Mouse (Mus musculus) thymus, adult 18-20 months (tissue): ENCODE results near the gene Rhox3a2.
"Not testable (repeated sequence)": the region's sequence is repeated elsewhere in the genome, so short reads cannot be mapped to it uniquely, and the experiment has no call there.

ENCODE experiments used
- DNase-seq, 2 experiments: peaks; one replicate each; pipeline ENCODE4 v3.0.0; 2022; ENCODE audit warnings: mixed read lengths in 2 of 2

Gene Rhox3a2

GRCm38 (mm10) chrX:37379728-37380127 is at the start of gene Rhox3a2:
Gene Rhox3a2, plus strand, starts transcription at chrX:37380028.
- DNase-seq, result not testable (repeated sequence)

DNA sequence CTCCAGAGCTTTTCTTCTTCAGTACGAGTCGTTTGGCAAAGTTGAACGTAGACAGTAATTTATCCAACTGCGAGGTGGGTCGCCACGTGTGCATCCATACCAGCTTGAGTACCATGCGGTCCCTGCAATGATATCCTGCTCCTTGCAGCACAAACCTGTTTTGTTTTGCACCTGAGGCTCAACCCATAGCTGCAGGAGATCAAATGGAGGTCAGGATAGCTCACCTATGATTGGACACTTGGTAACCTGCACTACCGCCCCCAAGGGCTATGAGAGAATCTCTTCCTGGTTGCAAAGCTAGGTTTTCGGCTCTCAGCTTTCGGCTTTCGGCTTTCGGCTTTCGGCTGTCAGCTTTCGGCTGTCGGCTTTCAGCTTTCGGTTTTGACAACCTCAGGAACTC is 10.7 kb downstream of the Rhox3a2 start, which contains the start of gene Rhox4a2:
Gene Rhox4a2 (plus strand): TSS at position 301 of the 400 bp plus-strand sequence.
- not testable (repeated sequence) for DNase-seq

- DNase-seq, result not testable (repeated sequence)
These were observed 31.9 kb downstream of the Rhox3a2 start, which contains the start of gene Rhox2b for GRCm38 (mm10) chrX:37411767-37412166. Gene Rhox2b, plus strand, starts transcription at chrX:37412067.

DNA sequence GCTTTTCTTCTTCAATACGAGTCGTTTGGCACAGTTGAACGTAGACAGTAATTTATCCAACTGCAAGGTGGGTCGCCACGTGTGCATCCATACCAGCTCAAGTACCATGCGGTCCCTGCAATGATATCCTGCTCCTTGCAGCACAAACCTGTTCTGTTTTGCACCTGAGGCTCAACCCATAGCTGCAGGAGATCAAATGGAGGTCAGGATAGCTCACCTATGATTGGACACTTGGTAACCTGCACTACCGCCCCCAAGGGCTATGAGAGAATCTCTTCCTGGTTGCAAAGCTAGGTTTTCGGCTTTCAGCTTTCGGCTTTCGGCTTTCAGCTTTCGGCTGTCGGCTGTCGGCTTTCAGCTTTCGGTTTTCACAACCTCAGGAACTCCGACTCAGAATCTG is 52.4 kb downstream of the Rhox3a2 start, which contains the start of gene Rhox4b:
Gene Rhox4b (plus strand): TSS at position 301 of the 400 bp plus-strand sequence.
- DNase-seq, result not testable (repeated sequence)
